Mouse (Mus musculus) adrenal gland, adult (tissue): ENCODE results near the gene Tfpi.

Experiments
- DNase-seq, 2 experiments: peaks; one replicate each; pipeline ENCODE4 v3.0.0; 2022 to 2023; ENCODE audit warnings: low spot score in 1 of 2; ENCODE audit not compliant: inconsistent age in 2 of 2

Gene Tfpi

DNA sequence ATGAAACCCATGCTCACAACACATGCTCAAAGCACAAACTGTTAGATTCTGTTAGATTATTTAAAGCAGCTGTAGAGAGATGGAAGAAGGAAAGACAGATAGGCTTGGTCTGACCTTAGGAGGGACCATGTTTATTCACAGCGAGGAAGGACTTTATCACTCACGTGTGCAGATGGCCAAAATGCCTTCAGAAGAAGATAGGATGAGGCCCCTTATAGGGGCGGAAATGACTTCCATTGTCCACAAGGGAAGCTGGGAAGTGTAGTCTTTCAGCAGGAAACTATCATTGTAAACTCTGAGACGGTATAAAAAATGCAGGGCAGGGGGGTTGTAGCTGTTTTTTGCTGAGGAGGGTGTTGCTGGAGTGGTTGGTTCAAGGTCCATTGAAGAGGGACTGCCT lies at the start of gene Tfpi:
Gene Tfpi (minus strand): TSS at position 199 of the 400 bp plus-strand sequence.
- DNase-seq: peak; percentile 18 to 72

DNA sequence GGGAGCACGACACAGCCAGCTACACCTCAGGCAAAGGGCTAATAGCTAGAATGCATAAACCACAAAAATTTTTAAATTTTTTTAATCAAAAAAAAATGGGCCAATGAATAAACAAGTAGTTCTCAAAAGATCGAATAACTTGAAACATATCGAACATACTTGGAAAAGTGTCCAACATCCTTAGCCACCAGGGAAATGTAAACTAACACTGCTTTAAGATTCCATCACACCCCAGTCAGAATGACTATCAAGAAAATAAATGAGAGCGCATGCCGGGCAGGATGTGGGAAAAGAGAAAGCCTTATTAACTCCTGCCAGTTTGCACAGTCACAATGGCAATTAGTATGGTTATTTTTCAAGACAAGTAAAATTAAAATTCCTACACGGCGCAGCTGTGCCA lies 49.6 kb upstream of the Tfpi start:
- DNase-seq: no peak

DNA sequence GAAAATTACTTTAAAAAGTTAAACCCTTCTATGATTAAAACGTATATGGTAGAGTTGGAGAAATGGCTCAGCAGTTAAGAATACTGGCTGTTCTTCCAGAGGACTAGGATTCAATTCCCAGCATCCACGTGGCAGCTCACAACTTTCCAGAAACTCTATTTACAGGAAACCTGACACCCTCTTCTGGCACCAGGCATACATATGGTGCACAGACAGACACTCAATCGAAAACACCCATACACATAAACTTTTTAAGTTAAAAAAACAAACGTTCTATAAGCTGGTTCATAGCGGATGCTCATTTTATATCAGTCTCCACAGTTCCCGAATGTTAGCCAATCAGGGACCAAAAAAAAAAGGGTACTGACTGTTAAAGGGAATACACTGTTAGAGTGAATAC lies 49.2 kb upstream of the Tfpi start:
- no peak for DNase-seq

DNA sequence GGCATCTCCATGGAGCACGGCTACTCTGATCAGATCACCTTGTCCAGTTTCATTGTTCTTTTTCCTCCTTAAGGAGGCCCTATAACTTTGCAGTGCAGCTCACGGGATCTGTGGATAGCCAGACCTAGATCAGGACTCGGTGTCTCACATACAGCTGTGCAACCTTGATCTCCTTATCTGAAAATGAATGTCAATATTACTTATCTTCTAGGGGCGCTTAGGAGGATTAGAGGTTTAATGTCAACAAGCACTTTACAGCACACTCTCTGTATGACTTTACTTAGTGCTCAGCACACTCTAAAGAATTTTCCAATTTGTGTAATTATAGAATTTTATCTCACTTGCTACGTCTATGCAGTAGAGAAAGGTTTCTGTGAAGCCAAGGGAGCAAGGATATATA lies 48.5 kb upstream of the Tfpi start:
- DNase-seq: peak in 1 of 2 experiments; percentile 40

DNA sequence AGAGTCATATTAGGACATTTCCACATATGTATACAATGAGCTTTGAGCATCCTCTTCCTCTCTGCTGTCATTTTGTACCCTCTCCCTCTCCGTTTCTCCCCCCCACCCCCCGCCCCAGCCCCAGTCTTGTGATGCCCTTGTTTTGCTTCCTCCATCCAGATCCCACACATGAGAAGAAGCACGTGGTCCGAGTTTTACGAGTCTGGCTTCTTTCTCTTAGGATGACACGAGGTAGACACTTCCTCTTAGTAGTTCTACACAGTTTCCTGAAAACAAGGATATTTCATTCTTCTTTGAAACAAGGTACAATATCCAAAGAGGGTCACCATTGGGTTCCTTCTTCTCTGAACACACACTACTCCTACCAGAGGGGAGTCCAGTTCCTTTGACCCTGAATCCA lies 47.4 kb upstream of the Tfpi start:
- DNase-seq: no peak

DNA sequence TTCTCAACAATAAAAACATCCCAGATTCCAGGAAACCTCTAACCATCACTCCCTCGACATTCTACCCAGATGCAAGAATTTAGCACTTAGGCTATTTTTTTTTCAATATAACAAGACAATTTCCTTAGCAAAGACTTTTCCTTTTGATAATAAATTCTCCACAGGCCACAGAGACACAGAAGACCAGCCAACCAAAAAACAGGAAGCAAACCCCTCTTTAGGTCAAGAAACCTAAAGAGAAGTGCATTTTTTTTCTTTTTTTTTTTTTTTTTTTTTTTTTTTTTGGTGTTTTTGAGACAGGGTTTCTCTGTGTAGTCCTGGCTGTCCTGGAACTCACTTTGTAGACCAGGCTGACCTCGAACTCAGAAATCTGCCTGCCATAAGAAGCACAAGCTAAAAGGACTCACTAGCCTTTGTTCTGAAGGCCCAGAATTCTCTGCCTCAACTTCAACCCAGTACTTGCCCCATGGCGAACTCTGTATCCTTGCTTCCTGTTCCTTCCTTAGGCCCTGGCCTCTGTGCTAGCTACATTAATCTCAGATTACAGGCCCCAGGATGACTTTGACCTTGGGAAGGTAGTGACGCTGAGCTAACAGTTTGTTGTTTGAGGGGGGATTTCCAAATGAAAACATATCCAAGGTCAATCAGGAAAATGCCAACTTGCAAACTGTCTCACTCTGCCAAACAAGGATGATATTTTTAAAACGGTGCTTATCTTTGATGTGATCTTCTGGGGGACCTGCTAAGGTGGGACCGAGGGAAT lies 46.7 kb upstream of the Tfpi start:
- peak; percentile 51 to 82 for DNase-seq

DNA sequence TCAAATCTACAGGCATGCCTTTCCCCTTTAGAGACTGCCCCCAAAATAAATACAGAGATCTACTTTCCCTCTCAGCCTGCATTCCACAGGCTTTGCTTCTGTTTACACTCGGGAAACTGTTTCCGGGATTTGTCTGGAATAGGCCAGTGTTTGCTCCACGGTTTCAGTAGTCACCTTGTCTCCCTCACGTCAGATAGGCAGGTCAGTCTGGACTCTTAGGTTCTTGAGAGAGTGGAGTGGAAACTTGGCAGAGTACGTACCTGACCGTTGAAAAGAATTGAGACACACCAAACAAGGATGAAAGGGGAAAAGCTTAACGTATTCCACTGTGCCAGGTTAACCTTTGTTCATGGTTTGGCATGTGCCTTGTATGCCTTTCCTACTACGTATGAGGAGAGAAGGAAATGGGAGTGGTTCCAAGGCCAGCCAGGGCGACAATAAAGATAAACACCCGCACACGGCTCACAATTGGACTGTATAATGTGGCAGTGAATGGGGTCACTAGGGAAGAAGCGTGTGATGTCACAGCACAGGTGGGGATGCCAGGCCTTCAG lies 43.0 kb upstream of the Tfpi start:
- peak in 1 of 2 experiments; percentile 36 for DNase-seq

DNA sequence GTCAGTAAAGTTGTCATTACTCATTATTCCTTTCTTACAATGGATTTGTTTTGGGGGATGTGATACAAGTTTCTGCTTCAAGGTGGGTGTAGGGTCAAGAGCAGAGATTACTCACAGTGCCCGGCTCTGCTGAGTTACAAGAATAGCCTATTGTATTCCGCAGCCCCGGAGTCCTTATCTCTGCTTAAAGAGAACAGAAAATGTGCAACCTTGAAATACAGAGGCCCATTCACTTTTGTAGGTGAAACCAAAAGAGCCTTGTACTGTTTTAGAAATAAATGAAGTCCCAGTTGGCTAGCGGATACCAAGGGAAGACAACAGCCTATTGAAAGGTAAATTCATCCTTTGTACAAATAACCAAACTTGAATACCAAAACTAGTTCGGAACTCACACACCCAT lies 42.2 kb upstream of the Tfpi start:
- peak in 1 of 2 experiments; percentile 56 for DNase-seq

DNA sequence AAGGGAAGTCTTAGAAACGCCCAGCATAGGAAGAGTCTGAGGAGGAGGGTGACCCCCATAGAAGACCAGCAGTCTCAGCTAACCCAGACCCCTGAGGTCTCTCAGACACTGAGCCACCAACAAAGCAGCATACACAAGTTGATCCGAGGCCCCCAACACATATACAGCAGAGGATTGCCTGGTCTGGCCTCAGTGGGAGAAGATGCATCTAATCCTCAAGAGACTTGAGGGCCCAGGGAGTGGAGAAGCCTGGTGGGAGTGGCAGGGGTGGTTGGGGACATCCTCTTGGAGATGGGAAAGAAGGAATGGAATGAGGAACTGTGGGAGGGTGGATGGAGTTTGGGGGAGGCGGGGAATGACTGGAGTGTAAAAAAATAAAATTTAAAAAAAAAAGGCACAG lies 36.7 kb upstream of the Tfpi start:
- no peak for DNase-seq

DNA sequence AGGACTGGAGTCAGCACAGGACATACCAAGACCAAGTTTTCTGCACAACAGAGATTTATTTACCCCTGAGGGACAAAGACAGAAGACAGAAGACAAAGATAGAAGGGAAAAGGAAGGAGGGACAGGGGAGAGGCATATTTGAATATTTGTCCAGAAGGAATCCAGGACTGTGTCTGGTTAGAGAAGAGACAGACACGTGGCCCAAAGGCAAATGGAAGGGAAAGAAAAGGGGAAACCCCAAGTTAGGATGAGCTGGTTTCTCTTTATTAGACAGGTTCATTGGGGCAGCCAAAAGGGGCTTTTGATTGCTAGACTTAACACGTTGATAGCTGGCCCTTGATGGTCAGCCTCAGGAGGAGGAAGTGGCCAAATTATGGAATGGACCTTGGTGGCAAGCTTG lies 34.9 kb upstream of the Tfpi start:
- DNase-seq: no peak

DNA sequence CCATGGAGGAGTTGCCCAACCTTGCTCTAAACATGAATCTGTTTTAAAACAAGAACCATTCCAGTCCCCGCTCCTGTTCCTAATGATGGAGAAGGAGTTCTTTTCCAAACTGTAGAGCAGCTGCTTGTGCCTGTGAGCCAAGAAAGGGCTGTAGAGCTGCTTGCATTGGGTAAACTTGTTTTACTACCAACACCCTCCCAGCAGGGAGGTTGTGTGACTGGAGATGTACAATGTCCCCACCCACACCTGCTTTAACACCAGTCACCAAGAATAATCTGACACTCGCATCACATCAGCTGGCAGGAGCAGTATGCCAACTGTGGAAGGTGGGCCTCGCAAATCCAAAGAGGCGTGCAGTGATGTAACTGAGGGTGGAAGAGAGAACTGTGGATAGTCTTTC lies 34.5 kb upstream of the Tfpi start:
- no peak for DNase-seq

DNA sequence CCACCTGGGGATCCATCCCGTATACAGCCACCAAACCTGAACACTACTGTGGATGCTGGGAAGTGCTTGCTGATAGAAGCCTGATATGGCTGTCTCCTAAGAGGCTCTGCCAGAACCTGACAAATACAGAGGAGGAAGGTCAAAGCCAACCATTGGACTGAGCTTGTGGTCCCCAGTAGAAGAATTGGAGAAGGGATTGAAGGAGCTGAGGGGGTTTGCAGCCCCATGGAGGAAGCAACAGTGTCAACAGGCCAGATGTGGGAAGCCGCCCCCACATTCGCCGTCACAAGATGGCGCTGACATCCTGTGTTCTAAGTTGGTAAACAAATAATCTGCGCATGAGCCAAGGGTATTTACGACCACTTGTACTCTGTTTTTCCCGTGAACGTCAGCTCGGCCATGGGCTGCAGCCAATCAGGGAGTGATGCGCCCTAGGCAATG lies 28.4 kb upstream of the Tfpi start:
- peak in 1 of 2 experiments; percentile 56 for DNase-seq

DNA sequence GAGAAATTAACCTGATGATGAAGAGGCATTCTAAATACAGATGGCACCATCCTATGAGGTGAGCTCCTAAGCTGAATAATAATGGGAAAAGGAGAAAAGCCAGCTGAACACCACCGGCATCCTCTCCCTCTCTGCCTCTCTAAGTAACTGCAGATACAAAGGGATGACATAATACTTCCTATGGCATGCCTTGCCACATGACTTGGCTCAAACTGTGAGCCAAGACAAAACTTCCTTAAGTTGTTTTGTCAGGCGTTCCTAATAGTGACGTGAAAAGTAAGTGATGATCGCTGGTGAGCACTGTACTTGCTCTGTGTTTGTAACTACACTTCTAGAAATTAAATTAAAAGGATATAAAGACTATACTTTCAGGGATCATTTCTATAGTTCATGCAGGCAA lies 27.7 kb upstream of the Tfpi start:
- no peak for DNase-seq

DNA sequence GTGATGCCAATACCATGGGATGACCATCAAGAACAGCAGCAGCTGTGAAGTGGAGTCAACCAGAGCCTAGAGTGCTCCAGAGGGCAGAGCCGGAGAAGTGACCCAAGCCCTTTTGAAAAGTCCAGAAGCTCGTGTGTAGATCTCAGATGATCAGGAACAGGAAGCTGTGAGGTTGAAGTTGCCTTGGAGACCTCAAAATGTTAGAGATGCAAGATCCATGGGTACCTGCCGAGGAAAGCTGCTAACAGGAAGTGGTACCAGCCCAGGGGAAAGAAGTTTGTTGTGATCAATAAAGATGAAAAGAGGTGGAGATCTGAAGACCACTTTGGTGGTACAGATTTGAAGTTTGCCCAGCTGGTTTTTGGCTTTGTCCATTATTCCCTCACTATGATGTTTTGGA lies 22.3 kb upstream of the Tfpi start:
- no peak for DNase-seq

DNA sequence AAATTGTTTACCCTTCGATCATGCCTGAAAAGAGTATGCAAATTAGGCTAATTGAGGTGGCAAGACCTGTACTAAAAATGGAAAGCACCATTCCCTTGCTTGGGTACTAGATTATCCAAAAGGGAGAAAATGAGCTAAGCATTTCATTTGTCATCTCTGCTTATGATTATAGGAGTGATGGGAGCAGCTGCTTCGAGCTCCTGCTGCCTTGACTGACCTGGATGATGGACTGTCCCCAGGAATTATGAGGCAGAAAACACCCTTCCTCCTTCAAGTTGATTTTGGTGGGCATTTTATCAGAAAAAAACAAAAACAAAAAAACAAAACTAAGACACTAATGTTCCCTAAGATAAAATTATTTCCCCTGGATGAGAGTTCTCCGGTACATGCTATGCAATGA lies 18.5 kb upstream of the Tfpi start:
- no peak for DNase-seq

DNA sequence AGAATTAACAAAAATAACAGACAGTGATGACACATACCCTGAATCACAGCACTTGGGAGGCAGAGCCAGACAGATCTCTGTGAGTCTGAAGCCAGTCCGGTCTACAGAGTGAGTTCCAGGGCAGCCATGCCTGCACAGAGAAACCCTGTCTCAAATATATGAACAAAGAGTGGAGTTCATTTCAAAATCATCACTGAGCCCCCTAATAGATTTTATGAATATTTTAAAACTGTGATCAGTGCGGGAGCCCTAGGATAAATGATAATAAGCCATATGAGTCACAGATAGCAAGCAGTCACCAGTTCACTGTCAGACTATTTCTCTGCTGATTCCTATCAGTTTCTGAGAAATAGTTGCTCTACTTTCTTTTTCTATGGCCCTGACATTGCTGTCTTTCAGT lies 17.1 kb upstream of the Tfpi start:
- DNase-seq: peak in 1 of 2 experiments; percentile 74

DNA sequence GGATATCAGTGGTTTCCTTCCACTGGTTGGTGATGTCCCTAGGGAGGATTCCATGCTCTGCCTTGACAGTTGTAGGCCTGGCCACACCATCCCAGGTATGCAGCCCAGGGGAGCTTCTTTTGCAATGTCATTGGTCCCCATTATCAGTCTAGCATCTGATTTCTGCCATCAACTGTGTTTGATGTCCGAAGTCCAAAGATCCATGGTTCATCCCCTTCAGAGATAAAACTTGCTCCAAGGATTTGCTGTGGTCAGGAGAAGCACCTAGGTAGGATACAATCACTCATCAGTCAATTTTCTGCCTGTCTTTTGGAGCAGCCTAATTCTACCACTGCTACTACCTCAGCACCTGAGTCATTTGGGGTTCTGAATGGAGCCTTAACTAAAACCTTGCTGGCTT lies 15.1 kb upstream of the Tfpi start:
- DNase-seq: no peak

DNA sequence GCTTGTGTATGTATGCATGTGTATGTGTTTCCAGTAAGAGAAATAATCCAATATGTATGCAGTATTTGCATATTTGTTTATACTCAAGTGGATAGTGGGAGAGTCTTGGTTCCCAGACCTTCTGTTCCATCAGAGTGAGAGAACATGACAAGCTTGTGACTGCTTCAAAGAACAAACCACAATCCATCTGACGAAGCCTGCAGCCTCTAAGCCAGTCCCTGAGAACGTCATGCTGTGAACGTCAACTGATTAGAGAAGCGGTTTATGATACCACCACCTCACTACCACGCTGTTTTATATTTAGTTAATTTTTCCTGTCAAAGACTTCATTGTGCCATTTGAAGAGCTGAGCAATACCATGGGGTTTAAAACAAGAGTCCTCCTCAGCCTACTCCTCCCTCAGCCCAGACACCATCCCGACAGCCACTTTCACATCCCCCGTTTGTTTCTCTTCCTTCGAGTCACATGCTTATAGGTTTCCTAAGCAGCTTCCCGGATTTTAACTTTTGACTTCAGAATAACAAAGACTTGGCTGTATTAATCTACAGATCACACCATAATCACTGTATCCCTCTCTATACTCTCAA lies 11.2 kb upstream of the Tfpi start:
- no peak for DNase-seq

DNA sequence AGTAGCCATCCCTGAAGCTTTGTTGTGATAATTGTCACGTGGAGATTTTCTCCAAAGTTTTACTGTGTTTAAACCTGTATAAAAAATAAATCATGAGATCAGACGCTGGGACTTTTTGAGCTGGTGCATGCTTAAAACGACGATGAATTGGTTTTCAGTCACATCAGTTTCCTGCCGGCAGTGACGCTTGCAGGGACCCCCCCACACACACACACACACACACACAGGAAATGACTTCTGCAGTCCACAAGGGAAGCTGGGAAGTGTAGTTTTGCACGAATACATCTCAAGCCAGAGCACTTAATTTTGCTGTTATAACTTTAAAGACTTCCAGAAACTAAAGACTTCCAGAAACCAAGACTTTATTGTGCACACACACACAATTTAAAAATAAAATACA lies 5.3 kb upstream of the Tfpi start:
- peak; percentile 46 to 81 for DNase-seq

DNA sequence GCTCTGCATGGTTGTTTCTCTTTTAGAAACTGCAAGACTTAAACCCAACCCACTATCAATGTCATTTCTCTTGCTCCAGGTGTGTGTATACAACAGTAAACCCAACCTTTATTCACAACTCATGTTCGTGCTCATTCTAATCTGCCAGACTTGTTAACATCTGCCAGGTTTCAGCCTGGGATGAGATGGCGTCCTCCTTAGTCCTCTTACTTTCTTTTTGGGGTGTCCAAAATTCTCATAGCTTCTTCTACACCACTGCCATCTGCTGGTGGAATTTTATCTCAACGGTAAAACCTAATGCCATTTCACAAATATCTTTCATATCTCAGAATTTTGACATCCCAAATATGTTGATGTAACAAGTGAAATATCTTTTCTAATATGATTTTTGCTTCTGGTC lies 2.5 kb upstream of the Tfpi start:
- DNase-seq: peak; percentile 44 to 93

DNA sequence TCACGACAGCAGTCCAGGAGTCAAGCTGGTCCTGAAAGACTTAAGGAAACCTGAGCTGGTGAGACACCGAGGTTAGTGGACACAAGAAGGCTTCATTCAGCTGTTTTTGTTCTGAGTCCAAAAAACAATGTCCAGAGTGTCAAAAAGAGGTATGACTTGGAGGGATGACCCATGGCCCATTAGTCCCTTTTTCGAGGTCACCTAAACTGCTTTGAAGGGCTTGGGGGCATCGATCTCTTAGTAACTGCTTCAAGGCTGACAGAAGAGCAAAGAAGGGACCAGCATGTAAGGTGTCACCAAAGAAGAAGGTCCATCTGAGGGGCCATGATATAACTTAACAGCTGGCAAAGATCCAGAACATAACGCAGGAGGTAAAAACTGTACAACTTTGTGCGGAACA lies 1.2 kb upstream of the Tfpi start:
- DNase-seq: peak in 1 of 2 experiments; percentile 56

DNA sequence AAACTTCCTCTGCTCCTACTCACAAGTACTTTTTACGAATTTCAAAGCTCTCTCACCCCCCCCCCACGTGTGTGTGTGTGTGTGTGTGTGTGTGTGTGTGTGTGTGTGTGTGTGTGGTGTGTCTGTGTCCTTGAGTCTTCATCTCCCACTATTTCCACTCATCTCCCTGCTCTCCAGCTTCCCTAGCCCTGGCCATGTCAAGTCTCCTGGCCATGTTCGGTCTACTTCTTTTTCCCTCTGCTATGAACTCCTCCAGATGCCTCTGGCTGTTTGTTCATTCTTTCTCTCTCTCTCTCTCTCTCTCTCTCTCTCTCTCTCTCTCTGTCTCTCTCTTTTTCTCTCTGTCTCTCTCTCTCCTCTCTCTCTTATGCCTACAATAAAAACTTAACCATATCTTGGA lies 444 bp downstream of the Tfpi start:
- DNase-seq: no peak

DNA sequence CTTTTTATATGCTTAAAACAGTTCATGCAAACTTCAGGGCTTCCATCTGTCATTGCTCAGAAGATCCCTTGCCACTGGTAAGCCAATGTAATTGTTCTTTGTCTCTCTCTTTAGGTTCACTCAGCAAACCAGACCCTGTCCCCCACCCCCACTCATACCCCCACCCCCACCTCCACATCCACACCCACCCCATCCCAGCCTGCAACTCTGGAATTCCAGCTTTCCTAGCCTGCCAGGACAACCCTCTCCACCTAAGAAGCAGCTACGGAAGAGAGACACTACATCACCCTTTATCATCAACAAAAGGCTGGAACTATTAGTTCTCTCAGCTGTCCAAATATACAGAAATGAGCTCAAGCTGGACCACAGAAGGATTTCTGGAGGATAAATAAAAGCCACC lies 974 bp downstream of the Tfpi start:
- DNase-seq: peak in 1 of 2 experiments; percentile 4
